Mouse (Mus musculus): ENCODE results near the gene Gm10964.

Gene Gm10964

GRCm38 (mm10) chr3:103739329-103739728 is at the start of gene Gm10964:
Gm10964 (plus strand) TSS chr3:103739366.
- no peak for DNase-seq (ENCODE audit: low spot score)

- DNase-seq (ENCODE audit: low spot score) = no peak
These were observed 48.7 kb upstream of the Gm10964 start for GRCm38 (mm10) chr3:103690506-103690905.

GRCm38 (mm10) chr3:103695556-103695955 is 43.6 kb upstream of the Gm10964 start:
- no peak for DNase-seq (ENCODE audit: low spot score)

GRCm38 (mm10) chr3:103696388-103696925 is 42.7 kb upstream of the Gm10964 start:
- DNase-seq (ENCODE audit: low spot score) = no peak

- DNase-seq (ENCODE audit: low spot score) = no peak
These were observed 34.5 kb upstream of the Gm10964 start for GRCm38 (mm10) chr3:103704661-103705060.

GRCm38 (mm10) chr3:103705426-103705825 is 33.7 kb upstream of the Gm10964 start:
- no peak for DNase-seq (ENCODE audit: low spot score)

GRCm38 (mm10) chr3:103709470-103710040 is 29.6 kb upstream of the Gm10964 start:
- no peak for DNase-seq (ENCODE audit: low spot score)

GRCm38 (mm10) chr3:103712196-103712595 is 27.0 kb upstream of the Gm10964 start:
- no peak for DNase-seq (ENCODE audit: low spot score)

- no peak for DNase-seq (ENCODE audit: low spot score)
These were observed 24.8 kb upstream of the Gm10964 start for GRCm38 (mm10) chr3:103714236-103714875.

- no peak for DNase-seq (ENCODE audit: low spot score)
These were observed 24.2 kb upstream of the Gm10964 start for GRCm38 (mm10) chr3:103714942-103715341.

- no peak for DNase-seq (ENCODE audit: low spot score)
These were observed 23.1 kb upstream of the Gm10964 start for GRCm38 (mm10) chr3:103715762-103716693.

GRCm38 (mm10) chr3:103716774-103717760 is 22.1 kb upstream of the Gm10964 start:
- no peak for DNase-seq (ENCODE audit: low spot score)

GRCm38 (mm10) chr3:103718728-103719127 is 20.4 kb upstream of the Gm10964 start:
- DNase-seq (ENCODE audit: low spot score) = no peak

- DNase-seq (ENCODE audit: low spot score) = no peak
These were observed 15.0 kb upstream of the Gm10964 start for GRCm38 (mm10) chr3:103724137-103724536.

GRCm38 (mm10) chr3:103726642-103727041 is 12.5 kb upstream of the Gm10964 start:
- no peak for DNase-seq (ENCODE audit: low spot score)

- DNase-seq (ENCODE audit: low spot score) = no peak
These were observed 11.3 kb upstream of the Gm10964 start for GRCm38 (mm10) chr3:103727813-103728326.

- DNase-seq (ENCODE audit: low spot score) = no peak
These were observed 9.3 kb upstream of the Gm10964 start for GRCm38 (mm10) chr3:103729850-103730249.

GRCm38 (mm10) chr3:103732116-103732515 is 7.0 kb upstream of the Gm10964 start:
- no peak for DNase-seq (ENCODE audit: low spot score)

- DNase-seq (ENCODE audit: low spot score) = no peak
These were observed 6.0 kb upstream of the Gm10964 start for GRCm38 (mm10) chr3:103733176-103733575.

GRCm38 (mm10) chr3:103733799-103734695 is 5.1 kb upstream of the Gm10964 start:
- DNase-seq (ENCODE audit: low spot score) = no peak

All from urinary bladder, postnatal 14 days (tissue).